10 mouse cellular contexts compared by ENCODE assay signal in genomic region chr11:77196181-77197143, GRCm38 (mm10). TPM values are rescaled to one million over a fixed set of nuclear protein-coding genes. Genes with fewer than 3 reads are reported as not detected.
DNase-seq lines count a peak whose midpoint lies in the region; ATAC-seq and TF ChIP-seq lines count a peak whose summit lies in the region.
"Had no signal": no experiment of that assay in that cellular context is flagged by ENCODE, and none has a peak within 500 bp of the region (broad histone marks: within the 10 kb centered on the region; RNA-seq: fewer than 3 reads in every experiment).

No protein-coding gene starts in this region.

- H3K9me3 ChIP-seq in forebrain, postnatal 0 days (ENCODE audit: low read length) = no peaks in the 10 kb centered on the region
- H3K9me3 ChIP-seq: hindbrain, embryonic 13.5 days had no signal

- H3K4me3 ChIP-seq in bone marrow, adult 2 months (replicated peaks; ENCODE audit: control insufficient read depth, low read depth, low read length) = no peak overlapping the region
- H3K4me3 ChIP-seq in forebrain, postnatal 0 days (ENCODE audit: low read depth, low read length) = no peak overlapping the region
- H3K4me3 ChIP-seq: hindbrain, embryonic 13.5 days had no signal

- peak; percentile 15 for DNase-seq in embryo, embryonic 10 days (ENCODE audit: low spot score)
- DNase-seq in embryo, embryonic 11 days = no peak
- DNase-seq in kidney, postnatal 10 days = peak; percentile 15
- DNase-seq in left cerebral cortex, postnatal 4 days = no peak
- DNase-seq in forebrain, postnatal 0 days = no peak
- no peak for DNase-seq in thymus, postnatal 36 days
- DNase-seq: adrenal gland, postnatal 25 days had no signal

- no peak overlapping the region for H3K4me2 ChIP-seq in forebrain, postnatal 0 days (ENCODE audit: low read depth)
- H3K4me2 ChIP-seq: hindbrain, embryonic 13.5 days had no signal

- 11% methylated on average over 4 of the region's 4 CpGs for whole genome bisulfite sequencing in bone marrow, adult 2 months
- WGBS in forebrain, postnatal 0 days = 33% methylated on average over 4 of the region's 4 CpGs

- TF ChIP-seq CTCF in bone marrow, adult 2 months (IDR thresholded peaks at IDR 0.05; ENCODE audit: control insufficient read depth, insufficient read depth, low read length) = no peak
- TF ChIP-seq CTCF in forebrain, postnatal 0 days (IDR thresholded peaks at IDR 0.05; ENCODE audit: low read depth) = no peak

- 0 out of 2 replicates have a peak, but pooled peaks have one; percentile 33 for TF ChIP-seq POLR2A in bone marrow, adult 2 months (IDR thresholded peaks at IDR 0.05; ENCODE audit: borderline replicate concordance, control insufficient read depth, low read depth, low read length)

- no peaks in the 10 kb centered on the region for H3K36me3 ChIP-seq in forebrain, postnatal 0 days (ENCODE audit: insufficient read depth)
- H3K36me3 ChIP-seq: hindbrain, embryonic 13.5 days had no signal

- intact Hi-C loops in left cerebral cortex, postnatal 4 days (cut with DNase I) = no loop called here

- no peaks in the 10 kb centered on the region for H3K27me3 ChIP-seq in forebrain, postnatal 0 days (ENCODE audit: insufficient read depth, low read length)

- peak overlapping the region; percentile 64 for H3K27ac ChIP-seq in bone marrow, adult 2 months (ENCODE audit: control insufficient read depth, insufficient read depth, low read depth, low read length, poor library complexity)
- H3K27ac ChIP-seq in forebrain, postnatal 0 days (ENCODE audit: low read depth, low read length) = no peak overlapping the region
- H3K27ac ChIP-seq: hindbrain, embryonic 13.5 days had no signal

- ATAC-seq in megakaryocyte progenitor cell, adult 5-6 weeks (replicated peaks; ENCODE audit: poor library complexity) = peak; percentile 93
- no peak for ATAC-seq in forebrain, postnatal 0 days

- H3K4me1 ChIP-seq in bone marrow, adult 2 months (ENCODE audit: control insufficient read depth, insufficient read depth, low read length) = peaks cover 2% of the 10 kb centered on the region; the same call in 1 of the 2 replicates
- H3K4me1 ChIP-seq in forebrain, postnatal 0 days (ENCODE audit: insufficient read depth) = no peaks in the 10 kb centered on the region
- H3K4me1 ChIP-seq: hindbrain, embryonic 13.5 days had no signal

- no peak overlapping the region for H3K9ac ChIP-seq in forebrain, postnatal 0 days
- H3K9ac ChIP-seq: hindbrain, embryonic 13.5 days had no signal

RNA-seq across cellular contexts. Expression of gene Efcab5, which starts 7.7 kb away (rescaled TPM):
- polyA plus RNA-seq in bone marrow, adult 2 months (2011; ENCODE audit: insufficient read depth, insufficient read length, low replicate concordance, missing spikeins) = 1.1 and 1.5 TPM in 2 replicates
- total RNA-seq in megakaryocyte progenitor cell, adult 5-6 weeks (2015) = 0.54 and 1.3 TPM in 2 replicates
- 0.46 and 1.8 TPM in 2 replicates for total RNA-seq in megakaryocyte progenitor cell, adult 5-6 weeks (2017)
- total RNA-seq in left cerebral cortex, postnatal 4 days (2021) = 1 to 10 TPM; 5.7 to 6.4 TPM
- 1.9 and 3.1 TPM in 2 replicates for total RNA-seq in forebrain, postnatal 0 days (2014; rRNA removed)
- 0.62 and 0.68 TPM in 2 replicates for polyA plus RNA-seq in forebrain, postnatal 0 days (2015; fragmentation: Nextera tagmentation; extraction: Ambion mirVana)

RNA-seq across cellular contexts. Expression of gene Ssh2, which starts 19.6 kb away (rescaled TPM):
- polyA plus RNA-seq in bone marrow, adult 2 months (2011; ENCODE audit: insufficient read depth, insufficient read length, low replicate concordance, missing spikeins) = 14.6 and 21.8 TPM in 2 replicates
- 25.5 and 26.6 TPM in 2 replicates for total RNA-seq in megakaryocyte progenitor cell, adult 5-6 weeks (2015)
- 14.7 and 20.9 TPM in 2 replicates for total RNA-seq in megakaryocyte progenitor cell, adult 5-6 weeks (2017)
- total RNA-seq in left cerebral cortex, postnatal 4 days (2021) = 10 to 100 TPM; 60.7 to 62.3 TPM
- 28.9 and 40.2 TPM in 2 replicates for total RNA-seq in forebrain, postnatal 0 days (2014; rRNA removed)
- polyA plus RNA-seq in forebrain, postnatal 0 days (2015; fragmentation: Nextera tagmentation; extraction: Ambion mirVana) = 8.2 and 12.7 TPM in 2 replicates

Comparison
In these comparisons a context has a peak if more than half of its experiments do, and no peak if none do; other contexts are left out.
1. DNase-seq: peak in embryo, embryonic 10 days (single experiment) and kidney, postnatal 10 days (single experiment); none in embryo, embryonic 11 days (single experiment), left cerebral cortex, postnatal 4 days (single experiment), forebrain, postnatal 0 days (single experiment) and thymus, postnatal 36 days (0 of 2).